Mouse (Mus musculus) MEL (cell line): ENCODE results near the gene Cavin2. TPM values are rescaled to one million over a fixed set of nuclear protein-coding genes. Genes with fewer than 3 reads are reported as not detected.

Source experiments
- DNase-seq: peaks from one replicate; pipeline ENCODE4 v3.0.0; 2011; ENCODE audit warnings: low read depth, low spot score
- H3K27ac ChIP-seq: 2 replicates; pipeline ENCODE4 v1.5.1; 2012; ENCODE audit warnings: low read depth, mild to moderate bottlenecking, control low read depth, low read length, moderate library complexity; ENCODE audit not compliant: control insufficient read depth
- H3K27me3 ChIP-seq, 2 experiments: fragments of 150-350 bp in 1 of 2; sonication (generic) in 1 of 2; 2 replicates each; pipeline ENCODE4 v1.6.1; 2012; ENCODE audit warnings: low read length in 2 of 2, mild to moderate bottlenecking in 2 of 2, improper control_type of control experiment in 1 of 2, moderate library complexity in 1 of 2; ENCODE audit not compliant: insufficient read depth in 2 of 2, control insufficient read depth in 1 of 2
- H3K36me3 ChIP-seq, 2 experiments: 2 replicates each; pipeline ENCODE4 v1.6.1; 2012 to 2014; ENCODE audit warnings: low read length in 2 of 2, improper control_type of control experiment in 1 of 2, inconsistent platforms in 1 of 2, mild to moderate bottlenecking in 1 of 2; ENCODE audit not compliant: insufficient read depth in 2 of 2, control insufficient read depth in 1 of 2
- H3K4me1 ChIP-seq, 2 experiments: fragments of 150-350 bp in 1 of 2; sonication (generic) in 1 of 2; 2 replicates each; pipeline ENCODE4 v1.6.1; 2012; ENCODE audit warnings: low read length in 2 of 2, improper control_type of control experiment in 1 of 2, mild to moderate bottlenecking in 1 of 2; ENCODE audit not compliant: insufficient read depth in 2 of 2, control insufficient read depth in 1 of 2
- H3K4me3 ChIP-seq, 2 experiments: fragments of 150-350 bp in 1 of 2; sonication (generic) in 1 of 2; 2 replicates each; pipeline ENCODE4 v1.5.1; 2012; ENCODE audit warnings: low read depth in 2 of 2, low read length in 2 of 2, mild to moderate bottlenecking in 2 of 2, moderate library complexity in 2 of 2, control low read depth in 1 of 2, improper control_type of control experiment in 1 of 2; ENCODE audit not compliant: control insufficient read depth in 1 of 2, insufficient read depth in 1 of 2
- H3K79me2 ChIP-seq: 2 replicates; pipeline ENCODE4 v1.6.1; 2012; ENCODE audit warnings: mild to moderate bottlenecking, low read length, moderate library complexity; ENCODE audit not compliant: control insufficient read depth, poor library complexity, insufficient read depth
- H3K9ac ChIP-seq: 2 replicates; pipeline ENCODE4 v1.6.1; 2012; ENCODE audit warnings: low read depth, mild to moderate bottlenecking, control low read depth, low read length, moderate library complexity; ENCODE audit not compliant: control insufficient read depth, poor library complexity, severe bottlenecking
- H3K9me3 ChIP-seq: fragments of 150-350 bp; sonication (generic); replicated peaks from 2 replicates; pipeline ENCODE4 v1.6.1; 2012; ENCODE audit warnings: mild to moderate bottlenecking, low read length, improper control_type of control experiment, moderate library complexity; ENCODE audit not compliant: insufficient read depth
- BHLHE40 ChIP-seq: IDR thresholded peaks from 2 replicates; pipeline ENCODE4 v1.6.1; 2012; ENCODE audit warnings: low read depth, mild to moderate bottlenecking, inconsistent platforms, low read length, improper control_type of control experiment, borderline replicate concordance
- E2F4 ChIP-seq: IDR thresholded peaks from 2 replicates; pipeline ENCODE4 v1.6.1; 2011; ENCODE audit warnings: low read depth, low read length, improper control_type of control experiment, borderline replicate concordance
- ELF1 ChIP-seq: IDR thresholded peaks from 2 replicates; pipeline ENCODE4 v1.6.1; 2014; ENCODE audit warnings: low read depth, mild to moderate bottlenecking, inconsistent platforms, low read length, improper control_type of control experiment, moderate library complexity
- EP300 ChIP-seq, 2 experiments: IDR thresholded peaks; 2 replicates each; pipeline ENCODE4 v1.6.1; 2011; ENCODE audit warnings: improper control_type of control experiment in 2 of 2, low read length in 2 of 2, low read depth in 1 of 2, mild to moderate bottlenecking in 1 of 2
- ETS1 ChIP-seq: IDR thresholded peaks from 2 replicates; pipeline ENCODE4 v1.6.1; 2012; ENCODE audit warnings: low read depth, mild to moderate bottlenecking, inconsistent platforms, low read length, improper control_type of control experiment, moderate library complexity
- GABPA ChIP-seq: IDR thresholded peaks from 2 replicates; pipeline ENCODE4 v1.6.1; 2012; ENCODE audit warnings: low read depth, mild to moderate bottlenecking, inconsistent platforms, low read length, improper control_type of control experiment, moderate library complexity
- JUND ChIP-seq: IDR thresholded peaks from 2 replicates; pipeline ENCODE4 v1.6.1; 2011; ENCODE audit warnings: low read depth, mild to moderate bottlenecking, improper control_type of control experiment, low read length
- KAT2A ChIP-seq: conservative IDR thresholded peaks from 2 replicates; pipeline ENCODE4 v1.6.1; 2012; ENCODE audit warnings: low read depth, low read length, improper control_type of control experiment, inconsistent platforms
- MAFK ChIP-seq: IDR thresholded peaks from 2 replicates; pipeline ENCODE4 v1.6.1; 2011; ENCODE audit warnings: low read depth, mild to moderate bottlenecking, low read length, improper control_type of control experiment, borderline replicate concordance
- MAZ ChIP-seq: IDR thresholded peaks from 2 replicates; pipeline ENCODE4 v1.6.1; 2012; ENCODE audit warnings: low read depth, mild to moderate bottlenecking, inconsistent platforms, low read length, improper control_type of control experiment
- MEF2A ChIP-seq: IDR thresholded peaks from 2 replicates; pipeline ENCODE4 v1.6.1; 2014; ENCODE audit warnings: low read depth, mild to moderate bottlenecking, inconsistent platforms, low read length, improper control_type of control experiment; ENCODE audit not compliant: poor library complexity, insufficient replicate concordance, severe bottlenecking; ENCODE audit errors: extremely low read depth
- MXI1 ChIP-seq: IDR thresholded peaks from 2 replicates; pipeline ENCODE4 v1.6.1; 2011; ENCODE audit warnings: mild to moderate bottlenecking, low read depth, low read length, improper control_type of control experiment
- MYB ChIP-seq: IDR thresholded peaks from 2 replicates; pipeline ENCODE4 v1.6.1; 2011; ENCODE audit warnings: mild to moderate bottlenecking, low read depth, low read length, improper control_type of control experiment
- NELFE ChIP-seq: IDR thresholded peaks from 2 replicates; pipeline ENCODE4 v1.6.1; 2011; ENCODE audit warnings: low read depth, low read length, improper control_type of control experiment
- POLR2AphosphoS2 ChIP-seq: IDR thresholded peaks from 2 replicates; pipeline ENCODE4 v1.6.1; 2011; ENCODE audit warnings: low read length, improper control_type of control experiment
- SIN3A ChIP-seq: IDR thresholded peaks from 2 replicates; pipeline ENCODE4 v1.6.1; 2012; ENCODE audit warnings: low read length, improper control_type of control experiment, inconsistent platforms
- SMC3 ChIP-seq: IDR thresholded peaks from 2 replicates; pipeline ENCODE4 v1.6.1; 2011; ENCODE audit warnings: low read depth, low read length, improper control_type of control experiment
- TAL1 ChIP-seq: IDR thresholded peaks from 2 replicates; pipeline ENCODE4 v1.6.1; 2012; ENCODE audit warnings: mild to moderate bottlenecking, inconsistent platforms, low read length, moderate library complexity, mixed read lengths
- TBP ChIP-seq: IDR thresholded peaks from 2 replicates; pipeline ENCODE4 v1.8.0; 2011; ENCODE audit warnings: low read depth, low read length, improper control_type of control experiment
- USF2 ChIP-seq, 2 experiments: IDR thresholded peaks; 2 replicates each; pipeline ENCODE4 v1.6.1; 2011 to 2012; ENCODE audit warnings: improper control_type of control experiment in 2 of 2, low read length in 2 of 2, borderline replicate concordance in 1 of 2, inconsistent platforms in 1 of 2, low read depth in 1 of 2, mild to moderate bottlenecking in 1 of 2; ENCODE audit not compliant: insufficient read depth in 1 of 2
- ZC3H11A ChIP-seq: IDR thresholded peaks from 2 replicates; pipeline ENCODE4 v1.6.1; 2012; ENCODE audit warnings: low read depth, mild to moderate bottlenecking, inconsistent platforms, low read length, improper control_type of control experiment
- ZNF384 ChIP-seq: IDR thresholded peaks from 2 replicates; pipeline ENCODE4 v1.6.1; 2012; ENCODE audit warnings: low read depth, mild to moderate bottlenecking, inconsistent platforms, low read length, improper control_type of control experiment
- polyA plus RNA-seq, 2 experiments: library from polyadenylated mRNA; stranded (reverse) in 1 of 2; unstranded in 1 of 2; fragments of >175 nt in 1 of 2; fragments of >200 nt in 1 of 2; gene quantifications; 2 replicates each; pipeline versions ENCODE4 v1.2.1 to v1.2.4; 2012; ENCODE audit warnings: low replicate concordance in 2 of 2, low read depth in 1 of 2; ENCODE audit not compliant: insufficient read length in 2 of 2, insufficient read depth in 1 of 2, missing spikeins in 1 of 2
- total RNA-seq: library from RNA; depleted of rRNA; stranded (reverse); fragments of 300-350 nt; gene quantifications from 2 replicates; pipeline ENCODE4 v1.2.3, GENCODE M21; 2012

Gene Cavin2
- total and polyA plus RNA-seq, 3 experiments = not detected

DNA sequence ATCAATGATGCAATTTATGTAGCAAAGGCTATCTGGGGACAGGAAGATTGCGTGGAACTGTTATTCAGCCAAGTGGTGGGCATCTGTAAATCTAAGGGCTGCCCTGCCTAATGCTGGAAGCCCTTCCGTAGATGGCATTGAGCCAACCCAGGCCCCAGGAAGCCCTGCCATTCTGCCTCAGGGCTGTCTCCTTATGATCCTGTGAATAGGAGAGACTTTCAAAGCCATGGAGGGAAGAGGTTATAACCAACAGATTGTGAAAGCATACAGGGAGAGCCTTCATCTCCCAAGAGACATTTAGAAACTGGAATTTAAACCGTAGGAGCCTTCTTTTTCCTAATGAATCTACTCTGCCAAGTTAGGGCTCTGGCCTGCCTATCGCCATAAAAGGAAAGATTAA lies 1.7 kb downstream of the Cavin2 start:
- Histone ChIP-seq H3K79me2 (no peaks in the 10 kb centered on the region), H3K36me3 (no peaks in the 10 kb centered on the region), H3K27ac (no peak overlapping the region), H3K4me1 (no peaks in the 10 kb centered on the region), H3K9me3 (no peaks in the 10 kb centered on the region)
- no peak for DNase-seq
- no peak for TF ChIP-seq MAFK
- TF ChIP-seq ETS1 = no peak
- TF ChIP-seq GABPA = no peak
- no peak for TF ChIP-seq MYB
- TF ChIP-seq SMC3 = no peak
- TF ChIP-seq EP300 (IDR thresholded peaks at IDR 0.05; ENCODE audit: low read depth in 1 of 2, low read length in 2 of 2) = no peak
- no peak for TF ChIP-seq KAT2A
- no peak for TF ChIP-seq SIN3A
- TF ChIP-seq E2F4 = no peak
- no peak for TF ChIP-seq POLR2AphosphoS2
- no peak for TF ChIP-seq ZNF384
- no peak for TF ChIP-seq NELFE
- no peak for TF ChIP-seq ZC3H11A
- TF ChIP-seq MAZ = no peak
- TF ChIP-seq, all 39 proteins: peak for 0
- H3K9ac ChIP-seq = no peak overlapping the region
- no peak overlapping the region for H3K4me3 ChIP-seq
- no peaks in the 10 kb centered on the region for H3K27me3 ChIP-seq

DNA sequence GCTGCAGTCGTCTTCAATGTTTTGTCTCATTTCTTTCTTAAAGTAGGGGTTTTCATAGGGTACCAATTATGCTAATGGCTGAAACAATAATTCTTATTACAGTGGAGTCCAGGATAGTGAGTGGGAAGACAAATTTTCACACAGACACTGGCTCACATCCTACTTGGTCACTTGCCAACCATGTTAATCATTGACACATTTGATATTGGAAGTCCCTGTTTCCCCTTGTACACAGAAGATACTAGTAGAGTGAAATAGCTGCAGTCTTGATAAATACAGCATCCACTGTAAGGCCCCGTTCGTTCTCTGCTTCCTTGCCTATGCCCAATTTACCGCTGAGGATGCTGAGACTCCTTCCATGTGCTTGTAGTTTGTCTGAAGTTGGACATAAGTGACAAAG lies 3.4 kb downstream of the Cavin2 start:
- Histone ChIP-seq H3K9ac (no peak overlapping the region), H3K27me3 (no peaks in the 10 kb centered on the region), H3K4me1 (no peaks in the 10 kb centered on the region), H3K79me2 (no peaks in the 10 kb centered on the region), H3K27ac (no peak overlapping the region), H3K36me3 (no peaks in the 10 kb centered on the region), H3K4me3 (no peak overlapping the region), H3K9me3 (no peaks in the 10 kb centered on the region)
- DNase-seq = no peak
- TF ChIP-seq ZNF384 = no peak
- TF ChIP-seq ELF1 = no peak
- TF ChIP-seq MXI1 = no peak
- TF ChIP-seq TBP = no peak
- no peak for TF ChIP-seq USF2 (IDR thresholded peaks at IDR 0.05; ENCODE audit: borderline replicate concordance in 1 of 2, insufficient read depth in 1 of 2, low read depth in 1 of 2, low read length in 2 of 2)
- TF ChIP-seq JUND = no peak
- no peak for TF ChIP-seq MEF2A
- TF ChIP-seq ZC3H11A = no peak
- no peak for TF ChIP-seq TAL1
- TF ChIP-seq MYB = no peak
- no peak for TF ChIP-seq BHLHE40
